Mouse (Mus musculus) limb, embryonic 10.5 days (tissue): ENCODE measurements around the gene Eef2. TPM values are rescaled to one million over a fixed set of nuclear protein-coding genes. Genes with fewer than 3 reads are reported as not detected.
"Not testable (repeated sequence)": the region's sequence is repeated elsewhere in the genome, so short reads cannot be mapped to it uniquely, and the experiment has no call there.

ENCODE experiments used
- DNase-seq: peaks from one replicate; pipeline ENCODE4 v3.0.0-alpha.2; 2017; ENCODE audit warnings: low spot score
- H3K27ac ChIP-seq: fragments of 300-500 bp; sonication (generic); 2 replicates; pipeline ENCODE4 v1.5.1; 2016; ENCODE audit warnings: mild to moderate bottlenecking
- H3K27me3 ChIP-seq: fragments of 300-500 bp; sonication (generic); 2 replicates; pipeline ENCODE4 v1.6.1; 2016; ENCODE audit warnings: low read depth, mild to moderate bottlenecking; ENCODE audit not compliant: poor library complexity, severe bottlenecking
- H3K36me3 ChIP-seq: fragments of 300-500 bp; sonication (generic); 2 replicates; pipeline ENCODE4 v1.6.1; 2016; ENCODE audit warnings: mild to moderate bottlenecking, moderate library complexity
- H3K4me1 ChIP-seq: fragments of 300-500 bp; sonication (generic); 2 replicates; pipeline ENCODE4 v1.6.1; 2016
- H3K4me3 ChIP-seq: fragments of 300-500 bp; sonication (generic); 2 replicates; pipeline ENCODE4 v1.5.1; 2016; ENCODE audit warnings: mild to moderate bottlenecking, moderate library complexity
- H3K9me3 ChIP-seq: fragments of 300-500 bp; sonication (generic); replicated peaks from 2 replicates; pipeline ENCODE4 v1.6.1; 2016; ENCODE audit warnings: mild to moderate bottlenecking
- WGBS: fragments of 180-500 bp; shearing (Covaris S2); methylation state at CpG from one replicate; pipeline ENCODE4 v1.1.7; 2016; 5-methylcytosine and 5-hydroxymethylcytosine counted together
- polyA plus RNA-seq: library from polyadenylated mRNA; unstranded; fragments of >200 nt; fragmentation: Nextera tagmentation; extraction: Ambion mirVana; gene quantifications from 2 replicates; pipeline ENCODE4 v1.2.1, GENCODE M21; 2016

The Eef2 gene
- polyA plus RNA-seq, 1 experiment from 2014 or later, result 575 TPM

- H3K4me3 ChIP-seq, result peak overlapping the region; percentile 96
- peaks cover 63% of the 10 kb centered on the region for H3K4me1 ChIP-seq
- H3K27ac ChIP-seq, result peak overlapping the region; percentile 97
- H3K36me3 ChIP-seq, result peaks cover 59% of the 10 kb centered on the region
- 73% methylated on average over 14 of the region's 14 CpGs for WGBS
- no peaks in the 10 kb centered on the region for H3K27me3 ChIP-seq
- DNase-seq, result no peak
- H3K9me3 ChIP-seq, result no peaks in the 10 kb centered on the region
These were observed 1.7 kb downstream of the Eef2 start for GRCm38 (mm10) chr10:81177958-81178712.

GRCm38 (mm10) chr10:81178927-81179326 lies 2.5 kb downstream of the Eef2 start:
- WGBS, result 93% methylated on average over 11 of the region's 11 CpGs
- no peak for DNase-seq
- no peaks in the 10 kb centered on the region for H3K9me3 ChIP-seq
- H3K36me3 ChIP-seq, result peaks cover 63% of the 10 kb centered on the region
- no peak overlapping the region for H3K27ac ChIP-seq
- no peaks in the 10 kb centered on the region for H3K27me3 ChIP-seq
- H3K4me3 ChIP-seq, result peak overlapping the region; percentile 15; the same call in 1 of the 2 replicates
- H3K4me1 ChIP-seq, result peaks cover 61% of the 10 kb centered on the region

GRCm38 (mm10) chr10:81179451-81180342 lies 3.3 kb downstream of the Eef2 start:
- no peak overlapping the region for H3K27ac ChIP-seq
- DNase-seq, result no peak
- no peaks in the 10 kb centered on the region for H3K27me3 ChIP-seq
- peak overlapping the region; percentile 15; the same call in 1 of the 2 replicates for H3K4me3 ChIP-seq
- peaks cover 59% of the 10 kb centered on the region for H3K4me1 ChIP-seq
- H3K36me3 ChIP-seq, result peaks cover 70% of the 10 kb centered on the region
- H3K9me3 ChIP-seq, result no peaks in the 10 kb centered on the region
- 91% methylated on average over 32 of the region's 32 CpGs for WGBS

- 94% methylated on average over 13 of the region's 13 CpGs for WGBS
- Histone ChIP-seq H3K27me3 (no peaks in the 10 kb centered on the region), H3K4me3 (no peak overlapping the region), H3K9me3 (no peaks in the 10 kb centered on the region), H3K4me1 (peaks cover 50% of the 10 kb centered on the region), H3K27ac (no peak overlapping the region), H3K36me3 (peaks cover 82% of the 10 kb centered on the region)
- no peak for DNase-seq
These were observed 4.5 kb downstream of the Eef2 start for GRCm38 (mm10) chr10:81180946-81181345.

- peaks cover 49% of the 10 kb centered on the region for H3K4me1 ChIP-seq
- not testable (repeated sequence) for H3K27ac ChIP-seq, H3K27me3 ChIP-seq, H3K9me3 ChIP-seq, DNase-seq, H3K4me3 ChIP-seq
- WGBS, result 84% methylated on average over 12 of the region's 12 CpGs
- H3K36me3 ChIP-seq, result peaks cover 86% of the 10 kb centered on the region
These were observed 5.4 kb downstream of the Eef2 start for GRCm38 (mm10) chr10:81181860-81182259.

- Histone ChIP-seq H3K9me3 (no peaks in the 10 kb centered on the region), H3K4me1 (peaks cover 46% of the 10 kb centered on the region), H3K27ac (peak within 1 kb of the TSS; percentile 85), H3K27me3 (no peaks in the 10 kb centered on the region), H3K36me3 (peaks cover 86% of the 10 kb centered on the region), H3K4me3 (peak within 1 kb of the TSS; percentile 70)
- DNase-seq, result peak; percentile 97
- WGBS, result 4% methylated on average over 53 of the region's 53 CpGs
These were observed 6.2 kb downstream of the Eef2 start, which contains the start of gene Dapk3 for GRCm38 (mm10) chr10:81182336-81183333. Gene Dapk3, plus strand, starts transcription at chr10:81183005.

GRCm38 (mm10) chr10:81183805-81184204 lies 7.4 kb downstream of the Eef2 start, which contains the start of gene 4930442H23Rik:
Gene 4930442H23Rik, minus strand, starts transcription at chr10:81183849.
- Histone ChIP-seq H3K4me3 (peak within 1 kb of the TSS; percentile 70), H3K36me3 (peaks cover 84% of the 10 kb centered on the region), H3K27me3 (no peaks in the 10 kb centered on the region), H3K4me1 (peaks cover 38% of the 10 kb centered on the region), H3K9me3 (no peaks in the 10 kb centered on the region), H3K27ac (peak within 1 kb of the TSS; percentile 85)
- 92% methylated on average over 5 of the region's 5 CpGs for WGBS
- no peak for DNase-seq

- Histone ChIP-seq H3K4me1 (peaks cover 36% of the 10 kb centered on the region), H3K9me3 (no peaks in the 10 kb centered on the region), H3K36me3 (peaks cover 81% of the 10 kb centered on the region), H3K4me3 (0 out of 2 replicates have a peak overlapping the region, but pooled peaks have one; percentile 1), H3K27ac (no peak overlapping the region), H3K27me3 (no peaks in the 10 kb centered on the region)
- WGBS, result 52% methylated on average over 4 of the region's 4 CpGs
- no peak for DNase-seq
These were observed 8.3 kb downstream of the Eef2 start for GRCm38 (mm10) chr10:81184765-81185164.

- Histone ChIP-seq H3K27me3 (no peaks in the 10 kb centered on the region), H3K4me1 (peaks cover 28% of the 10 kb centered on the region), H3K4me3 (0 out of 2 replicates have a peak overlapping the region, but pooled peaks have one; percentile 4), H3K36me3 (peaks cover 73% of the 10 kb centered on the region), H3K27ac (no peak overlapping the region), H3K9me3 (no peaks in the 10 kb centered on the region)
- no peak for DNase-seq
- 91% methylated on average over 9 of the region's 9 CpGs for WGBS
These were observed 10.7 kb downstream of the Eef2 start for GRCm38 (mm10) chr10:81187161-81187560.

GRCm38 (mm10) chr10:81189821-81190220 lies 13.4 kb downstream of the Eef2 start:
- Histone ChIP-seq H3K27me3 (peaks cover 21% of the 10 kb centered on the region), H3K4me3 (no peak overlapping the region), H3K27ac (no peak overlapping the region), H3K4me1 (peaks cover 33% of the 10 kb centered on the region), H3K9me3 (no peaks in the 10 kb centered on the region), H3K36me3 (peaks cover 57% of the 10 kb centered on the region)
- no peak for DNase-seq
- WGBS, result 81% methylated on average over 26 of the region's 26 CpGs

GRCm38 (mm10) chr10:81190236-81190911 lies 13.9 kb downstream of the Eef2 start:
- Histone ChIP-seq H3K27ac (no peak overlapping the region), H3K9me3 (no peaks in the 10 kb centered on the region), H3K27me3 (peaks cover 26% of the 10 kb centered on the region), H3K4me3 (no peak overlapping the region), H3K36me3 (peaks cover 51% of the 10 kb centered on the region), H3K4me1 (peaks cover 32% of the 10 kb centered on the region)
- WGBS, result 71% methylated on average over 31 of the region's 31 CpGs
- peak; percentile 48 for DNase-seq
